Mouse (Mus musculus) thymus, postnatal 10 days (tissue): ENCODE results near the gene Fgfbp3.
"Not testable (repeated sequence)": the region's sequence is repeated elsewhere in the genome, so short reads cannot be mapped to it uniquely, and the experiment has no call there.

ENCODE experiments used
- DNase-seq, 2 experiments: peaks; one replicate each; pipeline ENCODE4 v3.0.0; 2021; ENCODE audit warnings: low spot score in 2 of 2

The Fgfbp3 gene

DNA sequence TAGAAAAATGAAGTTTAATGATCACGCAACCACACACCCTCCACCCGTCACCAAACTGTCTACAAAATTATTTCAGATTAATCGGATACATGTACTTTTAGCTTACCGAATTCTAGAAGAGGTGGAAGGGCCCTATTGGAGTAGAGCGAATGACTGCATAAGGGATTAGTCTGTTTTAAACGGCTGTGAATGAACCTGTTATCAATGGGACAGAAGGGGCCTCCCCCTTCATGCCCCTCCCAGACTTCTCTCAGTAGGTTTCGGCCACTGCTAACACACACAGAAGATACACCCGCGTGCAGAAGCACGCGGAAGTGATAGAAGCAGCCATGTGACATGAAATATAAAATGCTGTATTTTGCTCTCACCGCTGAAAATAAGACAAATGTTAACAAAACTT is at the start of gene Fgfbp3:
Fgfbp3 (minus strand) TSS at position 150 of the 400 bp plus-strand sequence.
- DNase-seq: no peak

DNA sequence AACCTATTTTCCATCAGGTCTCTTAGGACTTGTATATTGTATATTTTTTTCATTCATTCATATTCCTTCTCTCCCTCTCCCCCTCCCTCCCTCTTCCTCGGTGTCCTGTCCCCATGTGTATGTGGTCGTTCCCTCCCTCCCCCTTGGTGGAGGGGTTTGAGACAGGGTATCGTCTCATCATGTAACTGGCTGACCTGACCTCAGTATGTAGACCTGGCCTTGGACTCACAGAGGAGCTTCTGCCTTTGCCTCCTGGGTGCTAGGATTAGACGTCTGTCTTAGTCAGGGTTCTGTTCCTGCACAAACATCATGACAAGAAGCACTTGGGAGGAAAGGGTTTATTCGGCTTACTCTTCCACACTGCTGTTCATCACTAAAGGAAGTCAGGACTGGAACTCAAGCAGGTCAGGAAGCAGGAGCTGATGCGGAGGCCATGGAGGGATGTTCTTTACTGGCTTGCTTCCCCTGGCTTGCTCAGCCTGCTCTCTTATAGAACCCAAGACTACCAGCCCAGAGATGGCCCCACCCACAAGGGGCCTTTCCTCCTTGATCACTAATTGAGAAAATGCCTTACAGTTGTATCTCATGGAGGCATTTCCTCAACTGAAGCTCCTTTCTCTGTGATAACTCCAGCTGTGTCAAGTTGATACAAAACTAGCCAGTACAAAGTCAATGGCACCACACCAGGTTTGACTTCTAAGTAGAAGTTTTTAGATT is 43.3 kb upstream of the Fgfbp3 start:
- not testable (repeated sequence) for DNase-seq

DNA sequence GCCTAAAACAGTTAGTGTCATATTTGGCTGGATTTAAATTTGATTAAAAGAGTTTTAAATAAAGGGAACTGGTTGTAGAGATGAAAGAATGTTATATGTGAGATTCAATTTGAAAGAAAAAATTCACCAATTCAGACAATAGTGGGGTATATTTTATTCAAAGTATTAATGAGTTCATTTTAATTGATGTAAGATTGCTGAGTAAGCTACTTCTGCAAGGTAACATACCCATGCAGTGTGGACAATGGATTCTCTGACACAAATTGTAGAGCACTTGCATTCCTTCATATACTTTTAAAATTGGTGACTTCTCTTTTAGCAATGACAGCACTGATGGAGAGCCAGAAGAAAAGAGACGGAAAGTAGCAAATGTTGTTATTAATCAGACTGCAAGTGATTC is 41.9 kb upstream of the Fgfbp3 start:
- DNase-seq: no peak

DNA sequence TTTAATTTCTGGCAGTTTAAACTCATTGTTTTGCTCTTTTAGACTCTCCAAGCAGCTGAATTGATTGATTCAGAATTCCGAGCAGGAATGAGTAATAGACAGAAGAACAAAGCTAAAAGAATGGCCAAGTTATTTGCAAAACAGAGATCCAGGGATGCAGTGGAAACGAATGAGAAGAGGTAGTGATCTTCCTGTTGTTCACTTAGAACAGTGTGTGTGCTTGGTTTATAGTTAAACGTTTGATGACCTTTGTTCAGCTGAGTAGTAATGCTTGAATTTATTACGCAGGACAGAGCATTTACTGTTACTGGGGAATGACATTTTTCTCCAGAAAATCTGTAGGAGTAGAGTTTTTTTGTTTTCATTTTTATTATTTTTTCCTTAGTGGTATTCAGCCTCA is 38.9 kb upstream of the Fgfbp3 start:
- DNase-seq: no peak

DNA sequence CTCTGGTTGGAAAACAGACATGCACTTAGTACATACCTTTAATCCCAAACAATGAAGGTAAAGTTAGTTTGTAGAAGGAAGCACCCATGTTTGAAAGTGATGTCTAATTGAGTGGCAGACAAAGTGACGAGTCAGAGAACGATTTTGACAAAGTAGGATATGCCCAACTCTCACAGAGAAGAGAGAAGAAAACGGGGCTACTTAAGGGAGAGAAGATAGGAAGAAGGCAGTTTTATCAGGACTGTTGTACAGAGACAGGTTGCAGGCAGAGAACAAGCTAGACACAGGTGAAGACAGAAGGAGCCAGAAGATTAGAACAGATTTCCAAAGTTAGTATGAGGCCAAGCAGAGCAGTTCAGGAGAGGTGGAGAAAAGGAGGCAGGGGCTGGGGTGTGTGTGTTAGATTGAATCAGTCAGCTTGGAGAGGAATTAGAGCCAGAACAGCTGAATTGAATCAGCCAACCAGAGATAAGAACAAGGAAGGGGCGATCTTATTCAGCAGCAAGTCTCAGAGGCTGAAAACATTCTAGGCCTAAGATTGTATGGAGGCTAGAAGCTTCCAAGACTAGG is 34.3 kb upstream of the Fgfbp3 start:
- DNase-seq: no peak

DNA sequence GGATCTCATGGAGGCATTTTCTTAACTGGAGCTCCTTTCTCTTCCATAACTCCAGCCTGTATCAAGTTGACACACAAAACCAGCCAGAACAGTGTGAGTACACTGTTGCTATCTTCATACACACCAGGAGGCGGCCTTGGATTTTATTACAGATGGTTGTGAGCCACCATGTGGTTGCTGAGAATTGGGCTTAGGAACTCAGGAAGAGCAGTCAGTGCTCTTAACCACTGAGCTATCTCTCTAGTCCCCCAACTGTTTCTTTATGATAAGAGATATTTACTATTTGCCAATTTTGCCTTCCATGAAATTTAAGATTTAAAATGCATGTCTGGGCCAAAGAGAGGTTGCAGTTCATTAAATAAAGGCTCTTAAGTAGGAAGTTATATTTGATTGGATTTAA is 20.6 kb upstream of the Fgfbp3 start:
- DNase-seq: no peak

DNA sequence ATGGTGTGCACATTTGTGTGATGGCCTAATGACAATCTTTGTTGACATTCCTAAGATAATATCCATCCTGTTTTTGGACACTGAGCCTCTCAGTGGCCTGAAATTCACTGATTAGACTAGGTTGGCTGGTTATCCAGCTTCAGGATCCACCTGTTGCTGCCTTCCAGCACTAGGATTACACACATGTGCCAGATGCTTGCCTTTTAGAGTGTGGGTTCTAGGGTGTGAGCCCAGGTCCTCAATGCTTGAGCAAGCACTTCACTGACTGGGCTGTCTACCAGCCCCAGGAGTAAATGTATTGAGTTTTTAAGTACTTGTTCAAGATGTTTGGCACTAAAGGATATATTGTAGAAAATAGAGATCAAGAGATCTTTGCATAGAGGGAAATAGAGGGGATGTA is 18.6 kb upstream of the Fgfbp3 start:
- no peak for DNase-seq

DNA sequence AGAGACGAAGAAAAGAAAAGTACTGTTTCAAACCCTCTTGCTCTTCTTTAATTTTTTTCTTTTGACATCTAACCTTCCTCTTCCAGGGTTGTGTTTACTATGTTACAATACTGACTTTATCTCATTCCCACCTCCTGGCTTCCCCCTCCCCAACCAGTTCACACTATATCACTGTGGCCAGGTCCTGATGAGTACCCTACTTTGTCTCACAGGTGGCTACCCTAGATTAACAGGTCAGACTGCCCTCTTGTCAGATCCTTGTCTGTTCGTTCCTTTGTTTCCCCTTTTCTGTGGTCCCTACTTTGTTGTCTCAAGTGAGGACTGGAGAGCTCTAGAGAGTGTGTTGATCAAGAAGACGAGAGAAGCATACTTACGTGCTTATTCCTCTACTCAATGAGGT is 16.9 kb upstream of the Fgfbp3 start:
- DNase-seq: no peak

DNA sequence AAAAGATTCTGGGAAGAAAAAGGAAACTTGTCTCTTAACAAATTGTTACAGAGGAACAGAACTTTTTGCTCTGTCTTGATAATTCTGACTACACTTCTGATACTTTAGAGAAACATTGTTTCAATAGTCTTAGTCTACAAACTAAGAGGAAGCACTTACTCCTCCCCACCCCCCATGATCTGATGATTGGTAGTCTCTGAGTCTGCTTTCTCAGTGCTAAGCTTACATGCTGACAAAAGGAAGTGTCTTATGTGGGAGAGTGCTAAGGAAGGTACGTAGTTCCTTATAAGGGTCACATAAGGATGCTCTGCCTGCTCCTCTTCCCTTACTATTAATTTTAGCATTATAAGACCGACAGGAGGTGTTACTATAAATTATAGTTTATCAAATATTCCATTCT is 13.2 kb upstream of the Fgfbp3 start:
- peak in 1 of 2 experiments; percentile 27 for DNase-seq

DNA sequence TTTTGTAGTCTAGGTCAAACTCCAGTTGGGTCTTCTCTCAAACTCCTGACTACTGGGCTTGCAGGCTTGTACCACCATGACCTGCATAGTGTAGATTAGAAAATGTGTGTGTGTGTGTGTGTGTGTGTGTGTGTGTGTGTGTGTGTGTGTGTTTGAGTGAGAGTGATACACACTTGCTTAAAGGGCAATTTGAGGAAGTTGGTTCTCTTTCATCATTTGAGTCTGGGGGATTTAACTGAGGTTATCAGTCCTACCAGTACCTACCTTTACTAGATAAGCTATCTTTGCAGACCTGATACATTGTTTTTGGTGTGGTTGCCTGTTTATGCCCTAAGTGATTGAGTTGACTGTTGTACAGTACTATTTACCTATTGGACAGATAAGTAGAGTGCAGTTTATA is 12.7 kb upstream of the Fgfbp3 start:
- DNase-seq: no peak

DNA sequence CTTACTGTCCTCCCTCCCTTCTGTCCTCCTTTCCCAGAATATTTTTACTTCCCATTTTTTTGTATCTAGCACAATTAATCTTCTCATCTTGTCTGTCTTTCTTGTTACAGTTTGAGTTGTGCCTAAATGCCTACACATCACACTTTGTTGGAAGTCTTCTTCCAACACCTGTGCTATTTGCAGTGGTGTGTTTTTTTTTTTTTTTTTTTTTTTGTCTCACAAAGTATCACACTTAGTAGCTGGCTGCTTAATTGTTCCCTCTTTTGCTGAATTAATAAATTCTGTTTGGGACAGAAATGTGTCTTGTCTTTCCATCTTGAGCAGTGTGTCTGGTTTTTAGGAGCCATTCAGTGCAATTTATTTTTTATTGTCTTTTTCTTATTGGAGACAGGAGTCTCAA is 10.4 kb upstream of the Fgfbp3 start:
- DNase-seq: no peak

DNA sequence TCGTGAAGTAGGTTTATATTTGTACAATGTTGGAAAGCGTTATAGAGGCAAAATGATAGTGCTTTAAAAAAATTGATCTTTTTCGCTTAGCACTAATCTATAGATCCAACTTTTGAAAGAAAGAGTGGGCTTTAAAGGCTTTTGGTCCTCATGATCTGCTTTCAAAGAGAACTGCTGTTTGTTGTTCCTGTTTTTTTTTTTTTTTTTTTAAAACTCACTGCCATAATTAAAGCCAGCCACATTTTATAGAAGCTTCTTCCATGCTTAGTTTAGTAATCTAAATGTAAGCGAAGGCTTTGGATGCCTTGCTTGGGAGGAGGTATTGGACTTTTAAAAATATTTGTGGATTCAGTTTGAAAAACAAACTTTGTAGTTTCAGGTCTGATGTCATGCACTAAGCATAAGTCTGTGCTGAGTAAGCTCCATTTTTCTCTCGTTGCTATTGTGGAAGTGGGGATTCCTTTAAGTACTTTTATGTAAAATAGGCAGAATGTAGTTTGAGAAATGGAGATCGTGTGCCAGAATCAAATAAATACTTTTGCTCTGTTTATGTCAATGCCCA is 8.5 kb upstream of the Fgfbp3 start:
- no peak for DNase-seq

DNA sequence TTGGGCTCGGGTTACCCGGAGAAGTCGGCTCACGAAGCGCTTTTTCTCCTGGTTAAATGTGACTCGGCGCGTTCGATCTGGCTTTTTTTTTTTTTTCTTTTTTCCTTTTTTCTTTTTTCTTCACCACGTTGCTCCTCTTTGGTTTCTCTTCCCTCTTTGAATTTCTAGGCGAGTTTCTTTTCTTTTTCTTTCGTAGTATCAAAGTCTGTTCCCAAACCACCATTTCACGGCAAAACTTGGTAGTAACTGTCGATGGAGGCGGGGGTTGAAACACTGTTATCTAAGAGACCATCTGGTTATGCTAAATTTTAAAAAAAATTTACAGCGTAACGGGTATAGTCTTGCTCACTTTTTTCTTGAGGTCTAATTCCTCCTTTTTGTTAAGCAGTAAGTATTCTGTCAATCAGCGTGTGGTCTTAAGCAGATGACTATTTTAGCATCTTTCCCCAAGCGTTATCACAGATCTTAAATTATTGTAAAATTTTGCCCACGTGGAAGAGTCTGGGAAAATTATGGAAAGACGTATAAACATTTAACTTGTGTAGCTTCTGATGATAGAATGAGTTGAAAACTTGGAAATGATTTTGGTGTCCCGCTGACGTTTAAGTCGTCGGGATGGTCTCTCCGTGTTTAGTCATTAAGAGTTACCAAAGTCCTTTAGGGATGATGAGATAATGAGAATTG is 7.3 kb upstream of the Fgfbp3 start:
- DNase-seq: no peak

DNA sequence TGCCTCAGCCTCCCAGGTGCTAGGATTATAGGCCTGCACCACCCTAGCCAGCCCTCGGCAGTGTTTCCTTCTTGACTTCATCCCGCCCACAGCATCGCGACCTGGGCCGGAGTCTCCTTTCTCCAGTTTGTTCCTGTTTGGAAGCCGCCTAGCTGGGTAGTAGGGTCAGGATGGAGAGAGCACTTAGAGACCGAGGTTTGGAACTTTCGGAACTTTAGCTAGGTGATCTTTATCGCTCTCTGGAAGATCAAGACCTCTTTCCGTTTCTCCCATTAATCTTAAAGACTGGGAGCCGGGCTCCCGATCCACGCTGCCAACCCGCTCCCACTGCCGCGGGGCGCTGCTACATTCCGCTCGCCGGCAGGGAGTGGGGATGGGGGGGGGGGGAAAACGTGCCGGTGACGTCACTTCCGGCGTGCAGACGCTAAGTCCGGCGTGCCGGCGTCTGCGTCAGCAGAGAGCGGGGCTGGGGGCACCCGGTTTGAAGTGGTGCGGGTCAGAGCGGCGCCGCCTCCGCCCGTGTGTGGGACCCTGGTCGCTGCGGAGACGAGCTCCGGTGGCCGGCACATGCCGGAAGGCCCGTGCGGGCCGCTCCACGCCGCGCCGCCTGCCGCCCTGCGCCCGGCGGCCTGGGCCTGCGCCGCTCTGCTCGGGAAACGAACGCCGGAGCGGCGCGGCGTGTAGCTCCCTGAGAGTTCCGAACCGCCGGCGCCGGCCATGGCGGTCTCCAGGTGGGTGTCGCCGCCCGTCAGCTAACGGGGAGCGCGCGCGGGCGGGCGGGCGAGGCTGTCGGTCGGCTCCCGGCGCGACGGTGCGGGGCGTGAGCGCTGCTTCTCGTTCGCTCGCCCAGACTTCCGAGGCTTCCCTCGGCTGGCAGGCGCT is 6.5 kb upstream of the Fgfbp3 start, which contains the start of gene Btaf1:
Btaf1 (plus strand) TSS at position 409 of the 882 bp plus-strand sequence.
- peak; percentile 70 to 75 for DNase-seq

DNA sequence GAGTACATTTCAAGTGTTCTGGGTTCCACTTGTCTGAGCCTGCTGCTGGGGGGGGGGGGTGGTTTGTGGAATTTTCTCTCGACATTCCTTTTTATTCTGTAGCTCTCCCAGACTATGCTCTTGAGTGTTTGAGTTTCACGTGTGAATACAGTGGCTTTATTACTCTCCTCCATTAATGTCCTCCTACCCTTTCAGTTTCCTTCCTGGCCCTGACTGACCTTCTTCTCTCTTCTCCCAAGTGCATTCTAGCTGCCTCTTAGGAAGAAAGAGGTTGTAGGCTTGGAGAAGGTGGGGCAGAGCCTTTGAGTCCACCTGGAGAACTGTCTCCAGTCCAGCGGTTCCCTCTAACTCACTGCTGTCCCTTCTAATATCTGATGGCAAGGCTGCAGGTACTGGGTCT is 3.5 kb upstream of the Fgfbp3 start:
- DNase-seq: no peak

DNA sequence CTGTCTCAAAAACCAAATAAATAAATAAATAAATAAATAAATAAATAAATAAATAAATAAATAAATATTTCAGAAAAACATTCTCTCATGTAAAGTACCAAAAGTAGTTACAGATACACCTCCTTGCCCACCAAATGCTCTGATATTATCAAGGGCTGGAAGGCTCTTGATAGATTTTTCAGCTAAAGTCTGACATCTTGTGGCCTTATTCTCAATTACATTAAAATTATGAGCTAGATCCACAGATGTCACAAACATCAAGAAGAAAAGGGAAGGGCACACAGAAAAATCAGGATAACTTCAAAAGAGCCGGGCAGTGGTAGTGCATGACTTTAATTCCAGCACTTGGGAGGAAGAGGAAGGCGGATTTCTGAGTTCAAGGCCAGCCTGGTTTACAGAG is 2.6 kb upstream of the Fgfbp3 start:
- peak in 1 of 2 experiments; percentile 28 for DNase-seq

DNA sequence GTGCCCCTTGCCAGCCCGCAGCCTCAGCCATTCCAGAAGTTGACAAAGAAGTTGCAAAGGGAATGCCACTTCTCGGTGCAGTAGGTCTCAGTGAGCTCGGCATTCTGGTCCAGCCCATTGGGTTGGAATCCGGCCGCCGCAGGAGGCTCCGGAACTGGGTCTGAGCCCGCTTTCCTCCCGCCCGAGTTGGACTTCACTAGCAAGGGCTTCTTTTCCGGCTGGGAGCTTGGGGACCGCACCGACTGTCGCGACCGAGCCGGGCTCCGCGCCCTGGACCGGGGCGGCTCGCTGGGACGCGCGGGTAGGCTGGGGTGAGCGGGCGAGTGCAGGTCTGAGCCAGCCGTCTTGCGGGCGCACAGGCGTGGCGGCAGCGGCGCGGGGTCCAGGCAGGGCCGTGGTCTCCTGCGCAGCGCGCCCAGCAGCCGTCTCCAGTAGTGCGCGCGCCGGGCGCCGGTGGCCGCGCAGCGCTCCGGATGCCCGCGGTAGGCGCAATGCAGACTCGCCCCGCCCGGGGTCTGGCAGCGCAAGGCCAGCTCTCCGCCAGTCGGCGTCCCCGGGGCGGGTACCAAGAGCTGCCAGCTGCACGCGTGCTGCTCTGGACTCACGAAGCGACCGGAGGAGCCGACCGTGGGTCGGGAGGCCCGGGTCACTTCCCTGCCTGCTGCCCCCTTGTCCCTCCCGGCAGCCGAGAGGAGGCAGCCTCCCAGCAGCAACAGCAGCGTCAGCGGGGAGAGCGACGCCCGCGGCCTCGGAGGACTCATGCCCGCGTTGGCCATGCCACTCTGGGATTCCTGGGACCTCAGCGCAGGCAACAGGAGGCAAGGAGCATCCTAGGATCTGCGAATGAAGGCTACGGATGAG is 744 bp downstream of the Fgfbp3 start:
- peak; percentile 31 to 51 for DNase-seq

DNA sequence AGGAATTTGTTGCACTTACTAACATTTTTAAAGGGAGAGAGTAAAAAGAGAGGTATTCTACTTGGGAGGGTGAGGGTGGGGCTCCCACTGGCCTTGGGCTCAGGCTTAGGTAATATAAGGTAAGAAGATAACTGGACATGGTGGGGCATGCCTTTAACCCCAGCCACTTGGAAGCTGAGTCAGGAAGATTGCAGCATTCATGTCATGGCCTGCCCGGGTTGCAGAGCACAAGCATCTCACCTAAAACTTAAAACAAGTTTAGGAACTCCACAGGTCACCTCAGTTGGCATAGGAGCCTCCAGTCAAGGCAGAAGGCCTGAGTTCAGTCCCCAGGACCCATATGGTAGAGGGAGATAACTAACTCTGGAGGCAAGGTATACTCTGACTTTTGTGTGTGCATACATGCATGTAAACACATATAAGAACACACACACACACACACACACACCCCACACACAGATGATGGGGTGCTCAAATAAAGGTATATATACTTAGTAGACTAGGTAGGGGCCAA is 2.5 kb downstream of the Fgfbp3 start:
- no peak for DNase-seq

DNA sequence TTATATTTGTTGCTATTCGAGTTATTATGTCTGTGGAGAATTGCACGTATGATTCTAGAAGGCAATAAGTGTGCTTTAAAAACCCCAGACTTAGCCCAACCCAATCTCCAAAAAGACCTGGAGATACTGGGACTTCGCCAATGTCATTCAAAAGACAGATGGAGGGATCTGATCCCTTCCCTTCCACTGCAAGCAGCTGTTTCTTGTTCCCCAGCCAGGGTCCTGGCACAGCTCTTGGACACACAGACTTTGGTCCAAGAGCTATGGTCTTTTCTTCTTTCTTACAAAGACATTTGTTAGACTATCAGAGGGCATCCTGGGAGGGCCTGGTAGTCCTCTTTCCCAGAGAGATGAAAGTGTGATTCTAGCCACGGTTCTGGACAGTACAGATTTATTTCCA is 3.2 kb downstream of the Fgfbp3 start:
- no peak for DNase-seq

DNA sequence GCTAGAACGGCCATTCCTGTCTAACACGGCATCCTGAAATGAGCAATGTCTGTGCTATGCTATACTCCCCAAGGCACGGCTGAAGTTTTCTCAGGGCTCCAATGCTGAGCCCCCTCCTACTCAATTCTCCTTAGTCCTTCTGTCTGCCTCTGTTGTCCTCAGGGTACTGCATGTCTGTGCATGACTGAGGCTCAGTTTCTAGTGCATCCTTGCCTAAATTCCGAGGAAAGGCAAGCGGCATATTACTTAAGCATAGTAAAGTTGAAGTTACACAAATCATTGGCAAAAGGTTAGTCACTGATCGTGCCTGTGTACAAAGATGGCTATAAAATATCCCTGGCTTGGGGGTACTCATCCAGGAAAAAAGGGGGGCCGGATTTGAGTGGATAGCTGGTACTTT is 6.4 kb downstream of the Fgfbp3 start:
- DNase-seq: no peak
